Mouse (Mus musculus): Measurements from ENCODE around the gene Gm10228. TPM values are rescaled to one million over a fixed set of nuclear protein-coding genes. Genes with fewer than 3 reads are reported as not detected.
"Not testable (repeated sequence)": the region's sequence is repeated elsewhere in the genome, so short reads cannot be mapped to it uniquely, and the experiment has no call there.

The Gm10228 gene
- not detected for total RNA-seq (2021)

GRCm38 (mm10) chr16:89041372-89041771, at the start of gene Gm10228:
Gene Gm10228 (minus strand): TSS chr16:89041472.
- DNase-seq; intact Hi-C loops (cut with DNase I): not testable (repeated sequence)

GRCm38 (mm10) chr16:89071041-89071440, 29.8 kb upstream of the Gm10228 start:
- DNase-seq; intact Hi-C loops (cut with DNase I): not testable (repeated sequence)

GRCm38 (mm10) chr16:89063902-89064301, 22.6 kb upstream of the Gm10228 start, which contains the start of gene 1110025L11Rik:
Gene 1110025L11Rik (minus strand): TSS chr16:89064002.
- intact Hi-C loops (cut with DNase I): not testable (repeated sequence)

DNA sequence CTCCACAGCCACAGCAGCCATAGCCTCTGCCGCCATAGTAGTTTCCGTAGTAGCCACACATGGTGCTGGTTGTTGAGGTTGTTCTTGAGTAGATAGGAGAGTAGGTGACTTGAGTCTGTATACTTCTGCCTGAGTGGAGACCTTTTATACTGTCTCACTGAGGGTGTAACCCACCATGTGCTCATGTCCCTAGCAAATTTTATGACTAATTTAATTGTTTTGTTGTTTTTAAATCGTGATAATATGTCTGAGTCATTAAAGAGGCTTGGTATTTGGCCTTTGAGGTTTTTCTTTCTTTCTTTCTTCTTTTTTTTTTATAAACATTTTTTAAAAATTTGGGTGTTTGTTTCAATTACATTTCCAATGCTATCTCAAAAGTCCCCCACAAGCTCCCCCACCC, 6.5 kb upstream of the Gm10228 start, which contains the start of gene Krtap6-5:
Gene Krtap6-5, minus strand, starts transcription at position 101 of the 400 bp plus-strand sequence.
- intact Hi-C loops (cut with DNase I): no loop called here
- no peak for DNase-seq

More at GRCm38 (mm10) chr16:89063902-89064301, 22.6 kb upstream of the Gm10228 start, which contains the start of gene 1110025L11Rik:
- DNase-seq: not testable (repeated sequence)

GRCm38 (mm10) chr16:89031399-89031798, 9.9 kb downstream of the Gm10228 start, which contains the start of gene Krtap6-1:
Gene Krtap6-1 (plus strand): TSS chr16:89031699.
- DNase-seq; intact Hi-C loops (cut with DNase I): not testable (repeated sequence)

DNA sequence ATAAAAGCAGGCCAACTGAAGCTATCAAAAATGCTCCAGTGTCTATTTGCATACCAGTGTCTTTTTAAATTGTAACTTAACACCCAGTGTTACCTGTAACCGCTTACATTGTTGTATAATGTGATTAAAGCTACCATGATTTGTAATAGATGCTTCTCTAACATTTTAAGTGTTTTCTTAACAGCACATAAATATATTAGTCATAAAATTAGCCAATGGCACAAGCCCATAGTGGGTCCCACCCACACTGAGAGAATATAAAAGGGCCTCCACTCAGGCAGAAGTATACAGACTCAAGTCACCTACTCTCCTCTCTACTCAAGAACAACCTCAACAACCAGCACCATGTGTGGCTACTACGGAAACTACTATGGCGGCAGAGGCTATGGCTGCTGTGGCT, 26.3 kb downstream of the Gm10228 start, which contains the start of gene Gm10229:
Gene Gm10229, plus strand, starts transcription at position 301 of the 400 bp plus-strand sequence.
- DNase-seq: not testable (repeated sequence)

GRCm38 (mm10) chr16:89013973-89014372, 27.3 kb downstream of the Gm10228 start:
- no peak for DNase-seq
- intact Hi-C loops (cut with DNase I): no loop called here

More for the DNA sequence above, 26.3 kb downstream of the Gm10228 start, which contains the start of gene Gm10229:
- intact Hi-C loops (cut with DNase I): not testable (repeated sequence)

DNA sequence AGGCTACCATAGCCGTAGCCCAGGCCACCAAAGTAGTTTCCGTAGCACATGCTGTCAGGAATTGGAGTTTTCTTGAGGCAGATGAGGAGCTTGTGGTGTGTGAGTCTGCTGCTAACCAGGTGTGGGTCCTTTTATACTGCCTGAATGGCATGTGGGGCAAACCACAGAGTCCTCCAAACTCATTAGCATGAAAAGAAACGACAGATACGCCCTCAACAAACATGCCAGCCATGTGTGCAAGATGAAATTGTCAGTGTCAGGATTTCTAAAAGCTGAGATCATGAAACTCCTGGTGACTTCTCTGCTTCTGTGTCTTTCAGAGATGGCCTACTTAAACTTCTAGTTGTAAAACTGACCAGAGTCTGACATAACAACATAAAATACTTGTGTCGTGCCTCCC, 30.6 kb downstream of the Gm10228 start, which contains the start of gene Krtap22-2:
Gene Krtap22-2, minus strand, starts transcription at position 101 of the 400 bp plus-strand sequence.
- intact Hi-C loops (cut with DNase I): no loop called here

More for the DNA sequence above, 30.6 kb downstream of the Gm10228 start, which contains the start of gene Krtap22-2:
- no peak for DNase-seq

Other genes with a start within 250 kb of the Gm10228 start
- not detected for gene Gm20741, start 229.3 kb downstream of the Gm10228 start, total RNA-seq (2021)
- gene Krtap15, start 221.3 kb downstream of the Gm10228 start, total RNA-seq (2021): not detected
- not detected for gene Krtap14, start 215.3 kb downstream of the Gm10228 start, total RNA-seq (2021)
- not detected for gene Krtap19-1, start 172.1 kb downstream of the Gm10228 start, total RNA-seq (2021)
- gene Krtap19-2, start 167.2 kb downstream of the Gm10228 start, total RNA-seq (2021): not detected
- gene Krtap19-3, start 163.4 kb downstream of the Gm10228 start, total RNA-seq (2021): not detected
- not detected for gene Krtap19-4, start 156.4 kb downstream of the Gm10228 start, total RNA-seq (2021)
- not detected for gene Krtap19-5, start 145.0 kb downstream of the Gm10228 start, total RNA-seq (2021)
- gene Krtap19-9b, start 109.2 kb downstream of the Gm10228 start, total RNA-seq (2021): not detected
- not detected for gene Krtap16-3, start 78.6 kb downstream of the Gm10228 start, total RNA-seq (2021)
- gene Krtap22-2, start 30.7 kb downstream of the Gm10228 start, total RNA-seq (2021): not detected
- not detected for gene Gm10229, start 26.2 kb downstream of the Gm10228 start, total RNA-seq (2021)
- gene Krtap6-1, start 9.8 kb downstream of the Gm10228 start, total RNA-seq (2021): not detected
- not detected for gene Krtap6-5, start 6.4 kb upstream of the Gm10228 start, total RNA-seq (2021)
- not detected for gene 1110025L11Rik, start 22.5 kb upstream of the Gm10228 start, total RNA-seq (2021)
- not detected for gene Krtap6-3, start 42.5 kb upstream of the Gm10228 start, total RNA-seq (2021)
- gene Gm6358, start 99.4 kb upstream of the Gm10228 start, total RNA-seq (2021): not detected
- gene Gm10061, start 109.6 kb upstream of the Gm10228 start, total RNA-seq (2021): not detected
- gene Gm9789, start 116.5 kb upstream of the Gm10228 start, total RNA-seq (2021): not detected
- not detected for gene Gm7735, start 128.0 kb upstream of the Gm10228 start, total RNA-seq (2021)
- gene 1110057P08Rik, start 133.3 kb upstream of the Gm10228 start, total RNA-seq (2021): not detected
- not detected for gene Krtap20-2, start 164.4 kb upstream of the Gm10228 start, total RNA-seq (2021)

All from left cerebral cortex, postnatal 4 days (tissue).